Mouse (Mus musculus) spleen, adult 2 months (tissue): ENCODE measurements around the gene Cep170b.

Experiments used
- CTCF ChIP-seq: fragments of 200-500 bp; IDR thresholded peaks from 2 replicates; pipeline ENCODE4 v1.5.1; 2011; ENCODE audit warnings: mild to moderate bottlenecking, inconsistent platforms; ENCODE audit not compliant: insufficient read depth, insufficient read length, insufficient replicate concordance; ENCODE audit errors: extremely low read depth
- POLR2A ChIP-seq: fragments of 200-500 bp; IDR thresholded peaks from 2 replicates; pipeline ENCODE4 v1.6.1; 2011; ENCODE audit warnings: low read depth, low read length, inconsistent platforms

GRCm38 (mm10) chr12:112766586-112766985, 46.3 kb downstream of the Cep170b start:
- no peak for TF ChIP-seq POLR2A
- no peak for TF ChIP-seq CTCF
